Mouse (Mus musculus) midbrain, embryonic 14.5 days (tissue): ENCODE measurements around the gene Olfr549. TPM values are rescaled to one million over a fixed set of nuclear protein-coding genes. Genes with fewer than 3 reads are reported as not detected.

ENCODE experiments used
- ATAC-seq: fragments of 200-750 bp; cut with Nextera tagmentation; 2 replicates; pipeline ENCODE4 v1.8.0; 2017; ENCODE audit warnings: moderate number of reproducible peaks, moderate library complexity; ENCODE audit not compliant: low FRiP score, low TSS enrichment
- DNase-seq: peaks from one replicate; pipeline ENCODE4 v3.0.0-alpha.2; 2015
- H3K27ac ChIP-seq: fragments of 300-500 bp; sonication (generic); replicated peaks from 2 replicates; pipeline ENCODE4 v1.5.1; 2014; ENCODE audit warnings: mild to moderate bottlenecking, low read depth, low read length, moderate library complexity
- H3K27me3 ChIP-seq: fragments of 300-500 bp; sonication (generic); 2 replicates; pipeline ENCODE4 v1.6.1; 2014; ENCODE audit warnings: low read length, control low read depth, mixed read lengths; ENCODE audit not compliant: control insufficient read depth, insufficient read depth
- H3K36me3 ChIP-seq: fragments of 300-500 bp; sonication (generic); 2 replicates; pipeline ENCODE4 v1.6.1; 2014; ENCODE audit warnings: low read length, control low read depth; ENCODE audit not compliant: control insufficient read depth, insufficient read depth
- H3K4me1 ChIP-seq: fragments of 300-500 bp; sonication (generic); 2 replicates; pipeline ENCODE4 v1.6.1; 2014; ENCODE audit warnings: mild to moderate bottlenecking, antibody characterized with exemption, low read length, control low read depth; ENCODE audit not compliant: control insufficient read depth, insufficient read depth
- H3K4me2 ChIP-seq: fragments of 300-500 bp; sonication (generic); 2 replicates; pipeline ENCODE4 v1.6.1; 2014; ENCODE audit warnings: mild to moderate bottlenecking, low read length, moderate library complexity
- H3K4me3 ChIP-seq: fragments of 300-500 bp; sonication (generic); replicated peaks from 2 replicates; pipeline ENCODE4 v1.5.1; 2014; ENCODE audit warnings: low read depth, low read length
- H3K9ac ChIP-seq: fragments of 300-500 bp; sonication (generic); replicated peaks from 2 replicates; pipeline ENCODE4 v1.6.1; 2014; ENCODE audit warnings: mild to moderate bottlenecking, low read length, moderate library complexity
- H3K9me3 ChIP-seq: fragments of 300-500 bp; sonication (generic); 2 replicates; pipeline ENCODE4 v1.6.1; 2016; ENCODE audit warnings: low read length, control low read depth, mixed read lengths; ENCODE audit not compliant: control insufficient read depth
- WGBS: fragments of 180-500 bp; shearing (Covaris S2); extraction: QIAGEN DNeasy Blood & Tissue Kit; methylation state at CpG from one replicate; pipeline ENCODE4 v1.1.7; 2014; 5-methylcytosine and 5-hydroxymethylcytosine counted together
- polyA plus RNA-seq: library from polyadenylated mRNA; unstranded; fragments of >200 nt; fragmentation: Nextera tagmentation; extraction: Ambion mirVana; gene quantifications from 2 replicates; pipeline ENCODE4 v1.2.1, GENCODE M21; 2014

Gene Olfr549
- polyA plus RNA-seq, 1 experiment from 2014 or later = not detected

- ATAC-seq (no peak), DNase-seq (peak; percentile 45)
- no peak overlapping the region for H3K4me3 ChIP-seq
- H3K9ac ChIP-seq = no peak overlapping the region
- no peaks in the 10 kb centered on the region for H3K9me3 ChIP-seq
- H3K27ac ChIP-seq = no peak overlapping the region
- no peaks in the 10 kb centered on the region for H3K27me3 ChIP-seq
- no peaks in the 10 kb centered on the region for H3K36me3 ChIP-seq
- 0 out of 2 replicates have a peak, but pooled peaks cover 3% of the 10 kb centered on the region for H3K4me1 ChIP-seq
- no peak overlapping the region for H3K4me2 ChIP-seq
- 76% methylated on average over 10 of the region's 10 CpGs for WGBS
Observed at GRCm38 (mm10) chr7:102516261-102517050, 33.2 kb upstream of the Olfr549 start.

GRCm38 (mm10) chr7:102517051-102517335 lies 32.7 kb upstream of the Olfr549 start:
- Histone ChIP-seq H3K36me3 (no peaks in the 10 kb centered on the region), H3K9ac (no peak overlapping the region), H3K27me3 (no peaks in the 10 kb centered on the region), H3K4me1 (0 out of 2 replicates have a peak, but pooled peaks cover 3% of the 10 kb centered on the region), H3K4me3 (no peak overlapping the region), H3K9me3 (no peaks in the 10 kb centered on the region), H3K4me2 (no peak overlapping the region), H3K27ac (no peak overlapping the region)
- 75% methylated on average over 2 of the region's 2 CpGs for WGBS
- peak; percentile 31 for DNase-seq
- ATAC-seq = no peak

GRCm38 (mm10) chr7:102529052-102529451 lies 20.6 kb upstream of the Olfr549 start:
- no peak overlapping the region for H3K9ac ChIP-seq
- WGBS = 93% methylated on average over 1 of the region's 1 CpGs

GRCm38 (mm10) chr7:102534449-102534848 lies 15.2 kb upstream of the Olfr549 start, which contains the start of gene Olfr547:
Olfr547 (plus strand) TSS chr7:102534749.
- Histone ChIP-seq H3K36me3 (no peaks in the 10 kb centered on the region), H3K4me1 (no peaks in the 10 kb centered on the region), H3K9me3 (no peaks in the 10 kb centered on the region), H3K27ac (no peak within 1 kb of the TSS), H3K4me2 (no peak within 1 kb of the TSS), H3K4me3 (no peak within 1 kb of the TSS), H3K27me3 (no peaks in the 10 kb centered on the region), H3K9ac (no peak within 1 kb of the TSS)
- ATAC-seq = no peak
- WGBS = 83% methylated on average over 1 of the region's 1 CpGs
- DNase-seq = no peak

More at GRCm38 (mm10) chr7:102529052-102529451, 20.6 kb upstream of the Olfr549 start:
- Histone ChIP-seq H3K27ac (no peak overlapping the region), H3K4me2 (no peak overlapping the region), H3K4me3 (no peak overlapping the region), H3K4me1 (no peaks in the 10 kb centered on the region), H3K27me3 (no peaks in the 10 kb centered on the region), H3K36me3 (no peaks in the 10 kb centered on the region), H3K9me3 (no peaks in the 10 kb centered on the region)
- ATAC-seq (no peak), DNase-seq (no peak)

- Histone ChIP-seq H3K36me3 (no peaks in the 10 kb centered on the region), H3K9me3 (no peaks in the 10 kb centered on the region), H3K27me3 (no peaks in the 10 kb centered on the region), H3K4me3 (no peak within 1 kb of the TSS), H3K9ac (no peak within 1 kb of the TSS), H3K4me2 (no peak within 1 kb of the TSS), H3K4me1 (no peaks in the 10 kb centered on the region), H3K27ac (no peak within 1 kb of the TSS)
- 88% methylated on average over 2 of the region's 2 CpGs for WGBS
- ATAC-seq = no peak
- no peak for DNase-seq
Observed at GRCm38 (mm10) chr7:102540596-102540995, 9.1 kb upstream of the Olfr549 start, which contains the start of gene Olfr548-ps1. Olfr548-ps1 (plus strand) TSS chr7:102540896.

GRCm38 (mm10) chr7:102541251-102541650 lies 8.4 kb upstream of the Olfr549 start:
- H3K4me2 ChIP-seq = no peak overlapping the region
- no peak overlapping the region for H3K4me3 ChIP-seq
- H3K4me1 ChIP-seq = no peaks in the 10 kb centered on the region
- ATAC-seq = no peak
- whole genome bisulfite sequencing = 70% methylated on average over 3 of the region's 3 CpGs
- H3K9me3 ChIP-seq = no peaks in the 10 kb centered on the region
- H3K27ac ChIP-seq = no peak overlapping the region
- DNase-seq = no peak
- H3K27me3 ChIP-seq = no peaks in the 10 kb centered on the region
- H3K36me3 ChIP-seq = no peaks in the 10 kb centered on the region
- no peak overlapping the region for H3K9ac ChIP-seq

GRCm38 (mm10) chr7:102553279-102553678 lies 3.6 kb downstream of the Olfr549 start:
- WGBS = 84% methylated on average over 3 of the region's 3 CpGs
- DNase-seq = no peak

GRCm38 (mm10) chr7:102564999-102565997 lies 15.6 kb downstream of the Olfr549 start, which contains the start of gene Trim21:
Trim21 (minus strand) TSS chr7:102565486.
- 21% methylated on average over 10 of the region's 10 CpGs for WGBS
- no peak within 1 kb of the TSS for H3K27ac ChIP-seq
- peaks cover 5% of the 10 kb centered on the region; the same call in 1 of the 2 replicates for H3K4me1 ChIP-seq
- H3K9me3 ChIP-seq = no peaks in the 10 kb centered on the region
- H3K27me3 ChIP-seq = no peaks in the 10 kb centered on the region
- H3K4me3 ChIP-seq = 0 out of 2 replicates have a peak within 1 kb of the TSS, but pooled peaks have one; percentile 20
- H3K4me2 ChIP-seq = peak within 1 kb of the TSS; percentile 18
- H3K9ac ChIP-seq = no peak within 1 kb of the TSS
- ATAC-seq = no peak
- peak; percentile 21 for DNase-seq
- H3K36me3 ChIP-seq = no peaks in the 10 kb centered on the region

More at GRCm38 (mm10) chr7:102553279-102553678, 3.6 kb downstream of the Olfr549 start:
- no peak for ATAC-seq
- H3K27ac ChIP-seq = no peak overlapping the region
- H3K4me3 ChIP-seq = no peak overlapping the region
- no peak overlapping the region for H3K4me2 ChIP-seq
- no peak overlapping the region for H3K9ac ChIP-seq
- H3K27me3 ChIP-seq = no peaks in the 10 kb centered on the region
- no peaks in the 10 kb centered on the region for H3K4me1 ChIP-seq
- H3K9me3 ChIP-seq = no peaks in the 10 kb centered on the region
- H3K36me3 ChIP-seq = no peaks in the 10 kb centered on the region
